In the genomic region with DNA sequence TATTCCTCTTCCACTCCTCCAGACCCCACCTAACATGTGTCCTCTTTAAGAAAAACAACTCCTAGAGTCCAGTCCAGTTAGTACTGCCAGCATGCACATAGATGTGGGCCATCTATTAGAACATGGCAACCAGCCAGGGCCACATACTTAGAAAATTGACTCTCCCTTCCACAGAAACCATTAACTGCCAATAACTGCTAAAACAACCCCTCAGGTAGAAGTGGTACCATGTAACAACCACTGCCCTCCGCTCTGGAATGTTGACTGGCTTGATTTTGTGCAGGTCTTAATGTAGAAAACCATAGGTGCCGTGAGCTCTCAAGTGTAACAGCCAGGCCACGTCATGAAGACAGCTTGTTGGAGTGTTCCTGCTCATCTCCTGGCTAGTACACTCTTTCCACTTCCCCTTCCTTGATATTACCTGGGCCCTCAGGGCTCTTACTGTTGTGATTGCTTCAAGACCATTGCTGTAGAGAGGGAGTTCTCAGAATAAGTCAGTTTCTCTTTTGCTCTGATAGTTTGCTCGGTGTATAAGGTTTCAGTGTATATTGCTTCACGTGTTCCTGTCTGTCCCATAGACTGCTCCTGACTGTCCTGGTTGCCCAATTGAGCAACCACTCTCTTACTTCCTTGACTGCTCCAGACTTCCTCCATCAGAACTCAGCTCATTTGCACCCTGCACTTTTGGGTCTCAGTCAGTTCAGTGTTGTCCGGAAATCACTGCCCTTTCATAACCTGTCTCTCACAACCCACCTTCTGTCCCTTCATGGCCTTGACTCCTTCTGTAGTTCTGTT, we compare ENCODE assay signal across 19 mouse cellular contexts. TPM values are rescaled to one million over a fixed set of nuclear protein-coding genes. Genes with fewer than 3 reads are reported as not detected.
DNase-seq lines count a peak whose midpoint lies in the region; ATAC-seq and TF ChIP-seq lines count a peak whose summit lies in the region.
"Had no signal": no experiment of that assay in that cellular context is flagged by ENCODE, and none has a peak within 500 bp of the region (broad histone marks: within the 10 kb centered on the region; RNA-seq: fewer than 3 reads in every experiment).

No protein-coding gene starts in this region.

- peaks cover 21% of the 10 kb centered on the region; the same call in 1 of the 2 replicates for H3K4me1 ChIP-seq in kidney, adult 2 months (ENCODE audit: control insufficient read depth, insufficient read depth, low read length)
- 0 out of 2 replicates have a peak, but pooled peaks cover 3% of the 10 kb centered on the region for H3K4me1 ChIP-seq in kidney, embryonic 16.5 days (ENCODE audit: insufficient read depth, low read length)
- peaks cover 6% of the 10 kb centered on the region for H3K4me1 ChIP-seq in bone marrow, adult 2 months (ENCODE audit: control insufficient read depth, insufficient read depth, low read length)
- H3K4me1 ChIP-seq in stomach, postnatal 0 days (replicated peaks; ENCODE audit: control insufficient read depth, insufficient read depth): peaks cover 2% of the 10 kb centered on the region; the same call in 1 of the 2 replicates
- H3K4me1 ChIP-seq in hindbrain, embryonic 12.5 days: no peaks in the 10 kb centered on the region
- H3K4me1 ChIP-seq: forebrain, embryonic 10.5 days; neural tube, embryonic 13.5 days had no signal

- DNase-seq in kidney, adult 2 months: peak; percentile 68
- DNase-seq in kidney, adult 9 months: peak; percentile 66
- peak; percentile 71 for DNase-seq in lung, postnatal 36 days
- DNase-seq in stomach, postnatal 0 days (ENCODE audit: low spot score): no peak
- no peak for DNase-seq in neural tube, embryonic 10.5 days (ENCODE audit: extremely low spot score, low spot score)
- DNase-seq: cerebellum, adult 11 months; gastrocnemius, postnatal 36 days; heart, postnatal 4 days; layer of hippocampus, adult 9-11 months; liver, embryonic 13.5 days; thymus, adult 18-20 months had no signal

- H3K4me3 ChIP-seq in kidney, adult 2 months (ENCODE audit: insufficient read depth, low read depth, low read length): no peak overlapping the region
- no peak overlapping the region for H3K4me3 ChIP-seq in kidney, embryonic 16.5 days (ENCODE audit: low read length)
- peak overlapping the region; percentile 27 for H3K4me3 ChIP-seq in bone marrow, adult 2 months (replicated peaks; ENCODE audit: control insufficient read depth, low read depth, low read length)
- no peak overlapping the region for H3K4me3 ChIP-seq in stomach, postnatal 0 days (ENCODE audit: low read depth, low read length)
- no peak overlapping the region for H3K4me3 ChIP-seq in hindbrain, embryonic 12.5 days
- H3K4me3 ChIP-seq: embryonic facial prominence, embryonic 13.5 days; forebrain, embryonic 10.5 days; heart, embryonic 12.5 days; liver, embryonic 13.5 days; neural tube, embryonic 13.5 days had no signal

- TF ChIP-seq CTCF in kidney, adult 2 months (conservative IDR thresholded peaks at IDR 0.05; ENCODE audit: insufficient read depth, insufficient read length, low read depth, low read length): no peak
- no peak for TF ChIP-seq CTCF in bone marrow, adult 2 months (IDR thresholded peaks at IDR 0.05; ENCODE audit: control insufficient read depth, insufficient read depth, low read length)
- no peak for TF ChIP-seq CTCF in stomach, postnatal 0 days (IDR thresholded peaks at IDR 0.05; ENCODE audit: low read depth)

- TF ChIP-seq EP300 in stomach, postnatal 0 days (optimal IDR thresholded peaks at IDR 0.05): no peak

- H3K9me3 ChIP-seq in kidney, embryonic 16.5 days (ENCODE audit: low read length): no peaks in the 10 kb centered on the region
- no peaks in the 10 kb centered on the region for H3K9me3 ChIP-seq in stomach, postnatal 0 days (ENCODE audit: control insufficient read depth, low read length)
- H3K9me3 ChIP-seq in hindbrain, embryonic 12.5 days (replicated peaks): no peaks in the 10 kb centered on the region
- H3K9me3 ChIP-seq: embryonic facial prominence, embryonic 13.5 days; forebrain, embryonic 10.5 days; heart, embryonic 12.5 days; liver, embryonic 13.5 days; neural tube, embryonic 13.5 days had no signal

- no peak for ATAC-seq in kidney, embryonic 16.5 days (ENCODE audit: low FRiP score, low TSS enrichment)
- ATAC-seq in stomach, postnatal 0 days (ENCODE audit: low FRiP score, low TSS enrichment): no peak
- no peak for ATAC-seq in hindbrain, embryonic 12.5 days (ENCODE audit: low FRiP score)
- ATAC-seq: midbrain, embryonic 16.5 days had no signal

- peak overlapping the region; percentile 47 for H3K27ac ChIP-seq in kidney, adult 2 months (ENCODE audit: insufficient read depth, low read depth, low read length)
- no peak overlapping the region; the same call in 1 of the 2 replicates for H3K27ac ChIP-seq in kidney, embryonic 16.5 days (ENCODE audit: low read length)
- H3K27ac ChIP-seq in bone marrow, adult 2 months (ENCODE audit: control insufficient read depth, insufficient read depth, low read depth, low read length, poor library complexity): peak overlapping the region; percentile 40; the same call in 1 of the 2 replicates
- H3K27ac ChIP-seq in stomach, postnatal 0 days (replicated peaks): no peak overlapping the region
- no peak overlapping the region for H3K27ac ChIP-seq in hindbrain, embryonic 12.5 days
- H3K27ac ChIP-seq: embryonic facial prominence, embryonic 13.5 days; forebrain, embryonic 10.5 days; liver, embryonic 13.5 days; neural tube, embryonic 13.5 days had no signal

- no peak for TF ChIP-seq POLR2A in kidney, adult 2 months (IDR thresholded peaks at IDR 0.05; ENCODE audit: low read depth, low read length)
- TF ChIP-seq POLR2A in bone marrow, adult 2 months (IDR thresholded peaks at IDR 0.05; ENCODE audit: borderline replicate concordance, control insufficient read depth, low read depth, low read length): no peak

- H3K27me3 ChIP-seq in kidney, adult 2 months (replicated peaks; ENCODE audit: control insufficient read depth, insufficient read depth, low read length): no peaks in the 10 kb centered on the region
- H3K27me3 ChIP-seq in kidney, embryonic 16.5 days (ENCODE audit: insufficient read depth, low read length): no peaks in the 10 kb centered on the region
- no peaks in the 10 kb centered on the region for H3K27me3 ChIP-seq in stomach, postnatal 0 days (ENCODE audit: control insufficient read depth, insufficient read depth, low read length)
- H3K27me3 ChIP-seq in hindbrain, embryonic 12.5 days: no peaks in the 10 kb centered on the region
- H3K27me3 ChIP-seq: embryonic facial prominence, embryonic 13.5 days; heart, embryonic 12.5 days; liver, embryonic 13.5 days; neural tube, embryonic 13.5 days had no signal

- WGBS in kidney, adult 2 months: 62% methylated on average over 6 of the region's 6 CpGs
- 74% methylated on average over 6 of the region's 6 CpGs for WGBS in kidney, embryonic 16.5 days
- 49% methylated on average over 6 of the region's 6 CpGs for WGBS in bone marrow, adult 2 months
- 84% methylated on average over 6 of the region's 6 CpGs for WGBS in stomach, postnatal 0 days
- 89% methylated on average over 6 of the region's 6 CpGs for WGBS in hindbrain, embryonic 12.5 days

- no peak overlapping the region for H3K4me2 ChIP-seq in kidney, embryonic 16.5 days (replicated peaks; ENCODE audit: low read depth, low read length)
- no peak overlapping the region for H3K4me2 ChIP-seq in stomach, postnatal 0 days (replicated peaks; ENCODE audit: low read depth)
- H3K4me2 ChIP-seq in hindbrain, embryonic 12.5 days (replicated peaks): no peak overlapping the region
- H3K4me2 ChIP-seq: embryonic facial prominence, embryonic 13.5 days; heart, embryonic 12.5 days; liver, embryonic 13.5 days; neural tube, embryonic 13.5 days had no signal

- H3K36me3 ChIP-seq in kidney, adult 2 months (ENCODE audit: control insufficient read depth, insufficient read depth, low read length): no peaks in the 10 kb centered on the region
- peaks cover 9% of the 10 kb centered on the region; the same call in 1 of the 2 replicates for H3K36me3 ChIP-seq in kidney, embryonic 16.5 days (ENCODE audit: insufficient read depth, low read length)
- H3K36me3 ChIP-seq in stomach, postnatal 0 days (ENCODE audit: control insufficient read depth, insufficient read depth, low read length): 0 out of 2 replicates have a peak, but pooled peaks cover 2% of the 10 kb centered on the region
- H3K36me3 ChIP-seq in hindbrain, embryonic 12.5 days: peaks cover 2% of the 10 kb centered on the region; the same call in 1 of the 2 replicates

- H3K9ac ChIP-seq in kidney, embryonic 16.5 days (replicated peaks; ENCODE audit: low read length): no peak overlapping the region
- H3K9ac ChIP-seq in stomach, postnatal 0 days (ENCODE audit: low read length): no peak overlapping the region
- H3K9ac ChIP-seq in hindbrain, embryonic 12.5 days: no peak overlapping the region
- H3K9ac ChIP-seq: embryonic facial prominence, embryonic 13.5 days; heart, embryonic 12.5 days; liver, embryonic 13.5 days; neural tube, embryonic 13.5 days had no signal

RNA-seq across cellular contexts. Expression of a gene that starts 26.7 kb away (rescaled TPM):
- polyA plus RNA-seq in kidney, adult 2 months (2012; rRNA removed): 69.2 and 71.2 TPM in 2 replicates
- 56.1 and 62.7 TPM in 2 replicates for polyA plus RNA-seq in kidney, embryonic 16.5 days (2015; fragmentation: Nextera tagmentation; extraction: Ambion mirVana)
- polyA plus RNA-seq in bone marrow, adult 2 months (2011; ENCODE audit: insufficient read depth, insufficient read length, low replicate concordance, missing spikeins): 116 and 292 TPM in 2 replicates
- polyA plus RNA-seq in stomach, postnatal 0 days (2015; fragmentation: Nextera tagmentation; extraction: Ambion mirVana): 17.4 and 21.8 TPM in 2 replicates
- polyA plus RNA-seq in hindbrain, embryonic 12.5 days (2016; fragmentation: Nextera tagmentation; extraction: Ambion mirVana): 24.9 and 29.9 TPM in 2 replicates

RNA-seq across cellular contexts. Expression of a gene that starts 28.7 kb away (rescaled TPM):
- 65.0 and 72.0 TPM in 2 replicates for polyA plus RNA-seq in kidney, adult 2 months (2012; rRNA removed)
- 58.0 and 65.6 TPM in 2 replicates for polyA plus RNA-seq in kidney, embryonic 16.5 days (2015; fragmentation: Nextera tagmentation; extraction: Ambion mirVana)
- 9.2 and 17.3 TPM in 2 replicates for polyA plus RNA-seq in bone marrow, adult 2 months (2011; ENCODE audit: insufficient read depth, insufficient read length, low replicate concordance, missing spikeins)
- polyA plus RNA-seq in stomach, postnatal 0 days (2015; fragmentation: Nextera tagmentation; extraction: Ambion mirVana): 21.2 and 24.2 TPM in 2 replicates
- polyA plus RNA-seq in hindbrain, embryonic 12.5 days (2016; fragmentation: Nextera tagmentation; extraction: Ambion mirVana): 63.2 and 66.8 TPM in 2 replicates

RNA-seq across cellular contexts. Expression of a gene that starts 32.3 kb away (rescaled TPM):
- polyA plus RNA-seq in kidney, adult 2 months (2012; rRNA removed): 678 and 742 TPM in 2 replicates
- polyA plus RNA-seq in kidney, embryonic 16.5 days (2015; fragmentation: Nextera tagmentation; extraction: Ambion mirVana): 365 and 401 TPM in 2 replicates
- 41.6 and 58.3 TPM in 2 replicates for polyA plus RNA-seq in bone marrow, adult 2 months (2011; ENCODE audit: insufficient read depth, insufficient read length, low replicate concordance, missing spikeins)
- polyA plus RNA-seq in stomach, postnatal 0 days (2015; fragmentation: Nextera tagmentation; extraction: Ambion mirVana): 277 and 284 TPM in 2 replicates
- 180 and 207 TPM in 2 replicates for polyA plus RNA-seq in hindbrain, embryonic 12.5 days (2016; fragmentation: Nextera tagmentation; extraction: Ambion mirVana)

RNA-seq across cellular contexts. Expression of a gene that starts 49.4 kb away (rescaled TPM):
- polyA plus RNA-seq in kidney, adult 2 months (2012; rRNA removed): 17.4 and 19.4 TPM in 2 replicates
- 3.9 and 5.1 TPM in 2 replicates for polyA plus RNA-seq in kidney, embryonic 16.5 days (2015; fragmentation: Nextera tagmentation; extraction: Ambion mirVana)
- 12.7 and 47.1 TPM in 2 replicates for polyA plus RNA-seq in bone marrow, adult 2 months (2011; ENCODE audit: insufficient read depth, insufficient read length, low replicate concordance, missing spikeins)
- 1.8 and 2.2 TPM in 2 replicates for polyA plus RNA-seq in stomach, postnatal 0 days (2015; fragmentation: Nextera tagmentation; extraction: Ambion mirVana)
- 1.0 and 1.2 TPM in 2 replicates for polyA plus RNA-seq in hindbrain, embryonic 12.5 days (2016; fragmentation: Nextera tagmentation; extraction: Ambion mirVana)

RNA-seq across cellular contexts. Expression of a gene that starts 54.7 kb away (rescaled TPM):
- polyA plus RNA-seq in kidney, adult 2 months (2012; rRNA removed): 52.3 and 55.7 TPM in 2 replicates
- 19.4 and 23.1 TPM in 2 replicates for polyA plus RNA-seq in kidney, embryonic 16.5 days (2015; fragmentation: Nextera tagmentation; extraction: Ambion mirVana)
- polyA plus RNA-seq in bone marrow, adult 2 months (2011; ENCODE audit: insufficient read depth, insufficient read length, low replicate concordance, missing spikeins): 80.1 and 177 TPM in 2 replicates
- polyA plus RNA-seq in stomach, postnatal 0 days (2015; fragmentation: Nextera tagmentation; extraction: Ambion mirVana): 17.4 and 19.7 TPM in 2 replicates
- 8.1 and 8.5 TPM in 2 replicates for polyA plus RNA-seq in hindbrain, embryonic 12.5 days (2016; fragmentation: Nextera tagmentation; extraction: Ambion mirVana)

Comparison
In these comparisons a context has a peak if more than half of its experiments do, and no peak if none do; other contexts are left out.
1. H3K27ac ChIP-seq: peak in kidney, adult 2 months (single experiment) and bone marrow, adult 2 months (single experiment); none in kidney, embryonic 16.5 days (single experiment), stomach, postnatal 0 days (single experiment) and hindbrain, embryonic 12.5 days (single experiment).
2. DNase-seq: peak in kidney, adult 2 months (single experiment), kidney, adult 9 months (single experiment) and lung, postnatal 36 days (single experiment); none in stomach, postnatal 0 days (single experiment) and neural tube, embryonic 10.5 days (single experiment).